Mouse (Mus musculus) gastrocnemius, adult 8-10 months (tissue): ENCODE results near the gene 2310022A10Rik. TPM values are rescaled to one million over a fixed set of nuclear protein-coding genes. Genes with fewer than 3 reads are reported as not detected.
A peak's percentile ranks its signal among the peaks of the same experiment; 100 is the strongest.

Experiments used
- DNase-seq, 2 experiments: peaks; one replicate each; pipeline ENCODE4 v3.0.0; 2022; ENCODE audit warnings: low spot score in 2 of 2
- total RNA-seq, 4 experiments: library from RNA; stranded (reverse); gene quantifications; 2 replicates each; pipeline ENCODE4 v1.2.4; 2022

The 2310022A10Rik gene
- total RNA-seq = 100 to 1,000 TPM; 118 to 123 (median 121) TPM

DNA sequence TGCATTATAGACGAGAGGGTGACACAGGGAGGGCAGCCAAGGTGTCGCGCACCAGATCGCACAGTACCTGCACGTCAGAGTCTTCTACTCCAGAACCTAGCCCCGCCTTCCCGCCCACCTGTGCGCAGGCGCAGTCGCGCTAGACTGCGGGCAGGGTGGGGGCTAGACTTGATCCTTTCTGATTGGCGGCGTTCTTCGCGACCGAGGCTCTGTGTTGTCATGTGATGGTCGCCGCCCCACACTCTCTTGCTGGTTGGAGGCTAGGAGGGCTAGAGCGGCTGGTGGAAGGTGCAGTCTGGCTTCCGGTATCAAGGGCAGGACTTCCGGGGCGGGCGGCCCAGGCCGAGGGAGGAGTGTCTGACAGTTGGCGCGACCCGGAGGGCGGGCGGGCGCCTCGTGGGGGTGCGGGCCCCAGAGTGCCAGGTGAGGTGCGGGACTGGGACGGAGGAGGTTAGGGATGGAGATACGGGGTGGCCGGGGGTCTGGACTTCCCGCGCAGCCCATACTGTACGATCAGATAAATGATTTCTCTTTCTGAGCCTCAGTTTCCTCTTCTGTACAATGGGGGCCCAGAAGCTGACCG lies at the start of gene 2310022A10Rik, which contains the start of gene Pld3:
2310022A10Rik (plus strand) TSS at position 303 of the 583 bp plus-strand sequence.
Pld3 (minus strand) TSS at position 288 of the 583 bp plus-strand sequence.
- peak; percentile 93 to 97 for DNase-seq

DNA sequence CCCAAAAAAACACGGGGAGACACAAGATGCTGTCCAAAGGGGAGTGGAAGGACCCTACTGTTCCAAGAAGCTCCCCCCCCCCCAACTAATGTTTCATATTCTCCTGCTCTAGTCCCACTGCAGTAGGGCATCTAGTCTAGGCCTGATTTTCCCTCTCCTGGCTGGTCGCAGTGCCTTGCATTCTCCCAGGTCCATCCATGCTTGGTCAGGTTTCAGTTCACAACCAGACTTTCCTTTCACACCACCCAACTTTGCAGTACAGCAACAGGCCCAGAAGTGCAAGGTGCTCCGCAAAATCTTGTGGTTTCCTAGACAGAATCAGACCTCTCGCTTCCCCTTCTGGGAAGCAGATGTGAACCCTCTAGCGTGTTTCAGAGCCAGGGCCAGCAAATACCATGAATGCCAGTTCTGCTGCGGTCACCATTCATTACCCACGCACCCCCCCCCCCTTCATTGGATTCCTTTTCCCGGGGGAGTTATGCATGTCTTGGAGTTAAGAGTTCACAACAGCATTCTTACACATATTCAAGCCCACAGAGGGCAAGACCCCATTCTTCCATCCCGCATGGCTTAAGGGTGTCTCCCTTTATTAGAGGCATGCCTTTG lies 46.2 kb upstream of the 2310022A10Rik start:
- no peak for DNase-seq

DNA sequence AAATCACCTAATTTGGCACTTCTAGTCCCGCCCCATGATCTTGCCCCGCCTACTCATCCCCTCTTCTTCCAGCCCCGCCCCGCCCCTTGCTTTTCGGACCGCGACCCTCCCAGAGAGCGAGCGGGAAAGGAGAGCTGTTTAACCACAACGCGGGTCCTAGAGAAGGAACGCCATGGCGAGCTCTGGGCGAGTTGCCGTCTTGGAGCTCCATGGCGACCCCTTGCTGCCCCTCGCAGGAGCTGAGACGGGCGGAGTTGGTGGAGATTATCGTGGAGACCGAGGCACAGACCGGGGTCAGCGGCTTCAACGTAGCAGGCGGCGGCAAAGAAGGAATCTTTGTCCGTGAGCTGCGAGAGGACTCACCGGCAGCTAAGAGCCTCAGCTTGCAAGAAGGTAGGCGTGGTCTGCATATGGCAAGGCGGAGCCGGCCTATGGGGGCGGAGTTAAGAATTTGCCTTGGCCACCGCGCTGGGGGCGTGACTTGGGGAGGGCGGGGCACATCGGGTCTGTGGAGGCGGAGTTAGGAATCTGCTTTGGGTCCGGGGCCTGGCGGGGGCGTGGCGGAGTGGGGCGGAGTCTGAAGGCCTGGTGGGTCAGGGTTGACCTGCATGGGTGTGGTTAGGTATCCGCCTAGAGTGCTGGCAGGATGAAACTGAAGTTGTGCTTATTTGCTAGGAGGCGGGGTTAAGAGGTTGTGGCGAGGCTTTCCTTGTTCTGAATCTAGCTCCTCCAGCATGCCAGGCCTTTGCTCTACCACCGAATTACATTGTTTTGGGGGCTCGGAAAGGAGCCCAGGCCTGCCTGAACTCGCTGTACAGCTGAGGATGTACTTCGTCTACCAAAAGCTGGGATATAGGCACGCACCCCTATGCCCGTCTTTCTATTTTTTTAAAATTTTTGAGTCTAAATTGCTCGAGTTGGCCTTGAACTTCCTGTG lies 45.1 kb upstream of the 2310022A10Rik start:
- DNase-seq = peak; percentile 97 to 99

DNA sequence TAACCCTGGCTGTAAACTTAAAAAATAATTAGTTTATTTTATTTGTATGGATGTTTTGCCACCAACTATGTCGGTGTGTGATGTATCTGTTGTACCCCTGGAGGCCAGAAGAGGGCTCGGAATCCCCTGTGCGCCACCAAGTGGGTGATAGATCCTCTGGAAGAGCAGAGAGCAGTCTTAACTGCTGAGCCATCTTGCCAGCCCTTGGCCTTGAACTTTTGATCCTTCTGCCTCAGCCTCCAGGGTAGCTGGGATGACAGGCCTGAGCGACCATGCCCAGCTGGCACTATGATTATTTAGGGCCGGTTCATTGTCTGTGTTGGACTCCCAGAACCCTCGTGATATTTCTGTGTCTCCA lies 44.4 kb upstream of the 2310022A10Rik start:
- DNase-seq = peak; percentile 28 to 50

DNA sequence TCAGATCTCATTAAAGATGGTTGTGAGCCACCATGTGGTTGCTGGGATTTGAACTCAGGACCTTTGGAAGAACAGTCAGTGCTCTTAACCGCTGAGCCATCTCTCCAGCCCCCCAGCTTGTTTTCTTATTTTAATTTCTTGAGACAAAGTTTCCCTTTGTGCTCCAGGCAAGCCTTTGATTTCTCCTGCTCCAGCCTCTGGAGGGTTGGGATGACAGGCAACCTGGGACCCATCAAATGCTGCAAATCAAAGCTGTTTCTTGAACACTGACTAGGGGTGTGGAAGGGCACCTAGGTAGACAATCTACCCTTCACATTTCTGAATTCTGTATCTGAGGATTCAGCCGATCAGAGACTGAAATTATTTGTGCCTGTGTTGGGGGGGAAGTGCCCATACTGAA lies 42.2 kb upstream of the 2310022A10Rik start:
- DNase-seq = no peak

DNA sequence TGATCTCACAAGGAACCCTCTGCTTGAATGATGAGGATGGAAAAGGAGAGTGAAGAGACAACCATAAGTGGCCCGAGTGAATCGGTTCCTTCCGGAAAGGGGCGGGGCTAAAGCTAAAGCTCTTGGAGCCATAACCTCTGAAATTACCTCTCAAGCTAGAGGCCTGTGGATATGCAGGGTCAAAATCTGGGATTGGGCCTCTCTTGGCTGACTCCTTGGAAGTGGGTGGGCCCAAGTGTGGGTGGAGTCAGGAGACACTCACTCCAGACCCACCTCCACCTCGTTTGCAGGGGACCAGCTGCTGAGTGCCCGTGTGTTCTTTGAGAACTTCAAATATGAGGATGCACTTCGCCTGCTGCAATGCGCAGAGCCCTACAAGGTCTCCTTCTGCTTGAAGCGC lies 38.1 kb upstream of the 2310022A10Rik start:
- no peak for DNase-seq

DNA sequence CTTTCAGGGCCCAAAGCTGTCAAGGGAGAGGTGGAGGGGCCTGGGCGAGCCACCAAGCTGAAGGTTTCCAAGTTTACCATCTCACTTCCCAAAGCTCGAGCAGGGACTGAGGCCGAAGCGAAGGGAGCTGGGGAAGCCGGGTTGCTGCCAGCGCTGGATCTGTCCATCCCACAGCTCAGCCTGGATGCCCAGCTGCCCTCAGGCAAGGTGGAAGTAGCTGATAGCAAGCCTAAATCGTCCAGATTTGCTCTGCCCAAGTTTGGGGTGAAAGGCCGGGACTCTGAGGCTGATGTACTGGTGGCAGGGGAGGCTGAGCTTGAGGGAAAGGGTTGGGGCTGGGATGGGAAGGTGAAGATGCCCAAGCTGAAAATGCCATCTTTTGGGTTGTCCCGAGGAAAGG lies 34.7 kb upstream of the 2310022A10Rik start:
- DNase-seq = no peak

DNA sequence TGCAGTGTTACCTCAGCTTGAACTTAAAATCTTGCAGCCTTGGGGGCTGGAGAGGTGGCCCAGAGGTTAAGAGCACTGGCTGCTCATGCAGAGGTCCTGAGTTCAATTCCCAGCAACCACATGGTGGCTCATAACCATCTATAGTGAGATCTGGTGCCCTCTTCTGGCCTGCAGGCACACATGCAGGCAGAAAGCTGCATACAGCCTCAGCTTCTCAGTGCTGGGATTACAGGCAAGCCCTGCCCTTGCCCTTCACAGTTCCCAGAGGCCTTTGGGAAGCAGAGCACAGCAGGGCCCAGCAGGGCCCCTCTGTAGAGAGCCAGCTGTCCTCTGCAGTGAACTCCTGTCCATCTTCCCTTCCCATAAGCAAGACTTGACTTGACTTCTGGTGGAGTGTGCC lies 32.9 kb upstream of the 2310022A10Rik start:
- no peak for DNase-seq

DNA sequence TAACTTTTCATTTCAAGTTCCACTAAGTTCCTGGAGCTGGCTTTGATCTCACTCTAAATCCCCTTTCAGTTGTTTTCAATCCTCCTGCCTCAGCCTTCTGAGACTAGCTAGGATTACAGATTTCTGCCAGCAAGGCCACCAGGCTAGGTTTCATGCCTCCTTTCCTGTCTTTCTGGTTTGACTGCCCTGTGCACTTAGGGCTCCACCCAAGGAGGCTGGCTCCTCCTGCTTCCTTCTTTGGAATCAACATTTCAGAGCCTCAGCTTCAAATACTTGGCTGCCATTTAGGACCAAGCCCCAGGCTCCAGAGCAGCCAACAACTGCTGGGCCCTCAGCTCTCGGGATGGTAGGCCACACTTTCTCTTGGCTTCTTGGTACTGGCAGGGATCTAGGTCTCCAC lies 32.4 kb upstream of the 2310022A10Rik start:
- DNase-seq = no peak

DNA sequence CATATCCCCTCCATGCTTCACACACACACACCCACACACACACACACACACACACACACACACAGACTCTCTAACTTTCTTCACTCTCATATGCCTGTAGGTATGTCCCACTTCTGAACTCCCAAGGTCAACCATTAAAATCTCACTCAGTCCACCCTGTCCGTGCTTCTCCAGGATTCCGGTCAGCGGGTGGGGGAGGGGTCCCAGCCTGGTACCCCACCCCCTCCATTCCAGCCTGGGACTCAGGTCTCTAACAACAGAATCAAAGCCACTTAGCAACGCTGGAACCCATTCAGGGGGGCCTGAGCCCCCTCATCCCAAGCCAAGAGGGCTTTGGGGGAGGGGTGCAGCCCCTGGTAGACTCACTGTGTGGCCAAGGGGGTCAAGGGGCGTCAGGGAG lies 30.1 kb upstream of the 2310022A10Rik start, which contains the start of gene Hipk4:
Hipk4 (plus strand) TSS at position 301 of the 400 bp plus-strand sequence.
- DNase-seq = no peak

DNA sequence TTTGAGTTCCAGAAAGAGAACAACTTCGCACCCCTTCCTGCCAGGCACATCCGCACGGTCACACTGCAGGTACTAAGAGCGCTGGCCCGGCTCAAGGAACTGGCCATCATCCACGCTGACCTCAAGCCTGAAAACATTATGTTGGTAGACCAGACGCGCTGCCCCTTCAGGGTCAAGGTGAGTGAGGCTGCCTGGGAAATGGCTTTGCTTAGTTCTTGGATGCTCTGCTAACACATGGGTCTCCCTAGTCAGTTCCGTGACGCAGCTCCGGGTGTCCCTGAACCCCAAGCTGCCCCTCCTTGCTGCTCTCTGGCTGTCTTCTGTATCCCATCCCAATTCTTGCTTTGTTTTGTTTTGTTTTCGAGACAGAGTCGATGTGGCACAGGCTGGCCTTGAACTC lies 29.2 kb upstream of the 2310022A10Rik start:
- no peak for DNase-seq

DNA sequence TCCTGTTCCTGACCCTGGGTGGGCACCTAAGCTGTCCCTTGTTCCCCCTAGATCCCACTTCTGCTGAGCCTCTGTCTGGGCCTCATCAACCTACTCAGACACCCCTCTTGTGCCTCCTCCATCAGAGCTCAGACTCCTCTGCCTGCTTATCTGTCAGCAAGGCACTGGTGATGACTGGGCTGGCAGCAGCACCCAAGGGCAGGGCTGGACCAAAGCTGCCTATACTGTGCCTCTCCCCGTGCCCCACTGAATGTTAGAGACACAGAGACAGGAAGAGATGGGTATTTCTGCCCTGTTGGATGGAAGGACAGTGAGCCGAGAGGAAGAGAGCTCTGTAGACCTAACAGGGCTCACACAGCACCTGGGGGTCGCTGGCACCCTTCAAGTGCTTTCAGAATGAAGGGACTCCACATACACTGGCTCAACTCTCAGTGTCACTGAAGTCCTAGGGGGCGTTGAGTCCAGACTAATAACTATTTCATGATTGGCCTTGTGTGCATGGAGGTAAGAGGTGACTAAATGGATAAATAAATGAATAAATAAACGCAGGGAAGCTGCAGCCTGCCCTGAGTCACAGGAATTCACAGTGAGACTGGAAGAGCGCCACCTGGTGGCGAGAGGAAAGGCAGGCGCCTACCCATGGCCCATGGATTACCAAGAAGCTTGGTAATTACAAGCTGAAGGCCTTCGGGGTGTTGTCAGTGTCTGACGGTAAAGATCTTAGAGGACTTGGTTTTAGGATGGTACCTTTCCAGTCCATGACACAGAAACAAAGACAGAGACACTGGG lies 26.8 kb upstream of the 2310022A10Rik start:
- peak; percentile 41 to 61 for DNase-seq

DNA sequence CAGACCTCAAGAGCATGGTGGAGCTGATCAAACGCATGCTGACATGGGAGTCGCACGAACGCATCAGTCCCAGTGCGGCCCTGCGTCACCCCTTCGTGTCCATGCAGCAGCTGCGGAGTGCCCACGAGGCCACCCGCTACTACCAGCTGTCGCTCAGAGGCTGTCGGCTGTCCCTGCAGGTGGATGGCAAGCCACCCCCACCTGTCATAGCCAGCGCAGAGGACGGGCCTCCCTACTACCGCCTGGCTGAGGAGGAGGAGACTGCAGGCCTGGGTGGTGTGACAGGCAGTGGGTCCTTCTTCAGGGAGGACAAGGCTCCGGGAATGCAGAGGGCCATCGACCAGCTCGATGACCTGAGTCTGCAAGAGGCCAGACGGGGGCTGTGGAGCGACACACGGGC lies 24.0 kb upstream of the 2310022A10Rik start:
- DNase-seq = no peak

DNA sequence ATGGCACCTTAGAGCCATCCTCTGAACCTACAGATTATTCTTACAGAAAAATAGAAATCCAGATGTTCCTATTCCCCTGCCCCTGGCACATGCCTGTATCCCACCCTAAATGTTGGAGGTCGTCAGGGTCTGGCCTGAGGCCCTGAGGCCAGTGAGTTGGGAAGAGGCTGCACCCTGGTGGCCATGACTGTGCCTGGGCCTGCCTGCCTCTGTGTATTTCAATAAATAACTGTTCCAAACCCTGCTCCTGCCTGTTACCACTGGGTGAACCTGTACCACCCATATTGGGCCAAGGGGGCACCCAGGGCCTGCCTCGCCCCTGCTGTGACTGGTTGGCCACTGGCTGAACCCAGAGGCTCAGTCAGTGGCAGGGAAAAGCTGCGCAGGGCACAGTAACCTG lies 22.1 kb upstream of the 2310022A10Rik start:
- no peak for DNase-seq

DNA sequence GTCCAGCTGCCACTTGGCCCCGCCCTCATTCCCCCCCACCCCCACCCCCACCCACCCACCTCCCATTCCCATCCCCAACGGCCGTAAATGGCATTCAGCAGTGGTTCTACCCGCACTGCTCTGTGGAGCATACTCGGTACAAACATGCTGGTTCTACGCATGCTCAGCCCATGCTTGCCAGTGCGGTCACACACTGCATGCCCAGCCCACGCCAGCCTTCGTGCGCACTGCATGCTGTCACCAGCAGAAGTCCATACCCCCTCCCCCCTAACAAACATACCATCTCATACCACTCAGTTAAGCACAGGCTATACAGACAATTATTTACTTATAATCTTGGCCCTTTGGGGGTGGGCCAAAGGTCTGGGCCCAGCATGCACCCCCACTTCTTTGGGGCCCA lies 21.3 kb upstream of the 2310022A10Rik start:
- DNase-seq = no peak

DNA sequence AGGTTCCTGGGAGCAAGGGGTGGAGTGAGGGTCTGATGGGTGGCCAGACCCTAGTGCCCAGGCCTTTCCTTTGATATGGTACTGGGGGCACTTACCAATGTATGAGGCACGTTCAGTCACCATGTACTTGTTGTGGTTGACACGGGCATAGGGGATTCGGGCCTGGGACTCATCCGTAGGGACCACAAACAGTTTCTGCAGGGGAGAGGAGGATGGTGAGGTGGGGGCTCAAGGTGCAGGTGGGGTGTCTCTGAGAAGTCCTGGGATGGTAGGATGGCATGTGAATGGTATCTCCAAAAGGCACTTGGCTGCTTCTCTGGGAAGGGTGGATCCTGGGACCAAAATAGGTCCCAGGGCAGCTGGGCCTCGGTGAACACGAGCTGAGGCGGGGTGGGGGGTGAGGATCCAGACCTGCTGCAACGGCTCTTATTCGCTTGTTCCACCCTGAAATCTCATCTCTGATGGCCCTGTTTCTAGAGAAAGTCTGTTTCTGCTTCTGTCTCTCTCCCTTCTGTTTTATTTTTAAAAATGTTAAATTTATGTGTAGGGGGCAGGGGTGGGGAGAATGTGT lies 20.5 kb upstream of the 2310022A10Rik start:
- DNase-seq = no peak

DNA sequence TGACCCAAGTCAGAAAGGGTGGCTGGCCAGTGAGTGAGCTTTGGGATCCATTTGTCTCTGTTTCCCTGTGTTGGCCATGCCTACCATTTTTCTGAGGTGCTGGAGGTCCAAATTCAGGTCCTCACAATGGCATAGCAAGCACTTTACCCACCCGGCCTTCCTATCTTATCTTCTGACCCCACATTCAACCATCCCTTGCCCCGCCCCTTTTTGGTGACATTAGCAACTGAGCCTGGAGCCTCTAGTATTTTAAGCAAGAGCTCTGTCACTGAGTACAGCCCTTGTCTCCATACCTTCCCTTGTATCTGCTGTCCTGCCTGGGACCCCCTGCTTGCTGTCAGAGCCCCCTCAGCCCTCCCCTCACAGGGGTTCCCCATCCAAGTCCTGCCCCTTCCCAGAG lies 17.6 kb upstream of the 2310022A10Rik start:
- no peak for DNase-seq

DNA sequence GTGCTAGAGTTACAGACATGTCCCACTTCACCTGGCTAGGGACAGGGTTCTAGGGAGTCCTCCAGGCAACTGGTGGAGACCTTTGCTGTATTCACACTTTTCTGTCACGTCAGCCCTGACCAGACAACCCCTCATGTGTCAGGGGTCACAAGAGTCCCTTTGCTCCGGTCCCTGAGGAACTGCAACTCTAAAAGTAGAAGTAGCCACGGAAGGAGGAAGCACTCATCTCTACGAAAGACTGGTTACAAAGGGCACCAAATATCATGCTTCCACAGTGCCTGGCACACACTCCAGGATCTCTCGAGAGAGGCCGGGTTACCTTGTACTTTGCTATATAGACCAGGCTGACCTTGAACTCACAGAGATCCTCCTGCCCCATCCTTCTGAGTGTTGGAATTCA lies 16.4 kb upstream of the 2310022A10Rik start:
- DNase-seq = no peak

DNA sequence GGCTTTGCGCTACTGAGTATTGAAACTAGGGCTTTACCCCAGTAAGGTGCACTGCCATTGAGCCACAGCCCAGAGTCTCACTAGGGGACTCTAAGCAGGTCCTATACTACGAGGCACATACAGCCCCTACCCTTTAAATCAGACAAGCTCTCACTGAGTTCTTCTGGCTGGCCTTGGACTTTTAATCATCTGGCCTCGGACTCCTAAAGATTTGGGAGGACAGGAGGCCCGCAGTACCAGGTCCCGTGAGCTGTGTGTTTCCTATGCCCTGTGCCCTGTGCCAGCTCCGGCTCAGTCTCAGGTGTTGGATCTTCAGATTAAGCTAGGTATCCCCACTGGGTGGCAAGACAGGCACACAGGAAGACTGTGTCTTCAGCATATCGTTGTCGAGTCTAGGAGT lies 15.0 kb upstream of the 2310022A10Rik start:
- no peak for DNase-seq

DNA sequence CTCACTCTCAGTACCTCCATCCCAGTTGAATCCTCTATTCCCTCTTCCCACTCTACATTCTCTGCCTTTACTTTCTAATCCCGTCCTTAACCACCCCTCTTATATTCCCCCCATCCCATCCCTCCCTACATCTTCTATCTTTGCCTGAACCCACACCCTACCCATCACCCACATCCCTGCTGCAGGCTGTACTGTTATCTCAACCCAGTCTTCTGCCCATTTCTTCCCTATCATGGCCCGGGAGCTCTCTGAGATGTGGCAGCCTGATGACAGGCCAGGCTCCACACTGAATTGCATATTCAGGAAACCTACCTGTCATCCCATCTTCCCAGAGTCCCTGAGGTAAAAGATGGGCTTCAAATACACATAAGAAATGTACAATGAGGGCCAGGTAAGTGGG lies 14.2 kb upstream of the 2310022A10Rik start:
- DNase-seq = no peak

DNA sequence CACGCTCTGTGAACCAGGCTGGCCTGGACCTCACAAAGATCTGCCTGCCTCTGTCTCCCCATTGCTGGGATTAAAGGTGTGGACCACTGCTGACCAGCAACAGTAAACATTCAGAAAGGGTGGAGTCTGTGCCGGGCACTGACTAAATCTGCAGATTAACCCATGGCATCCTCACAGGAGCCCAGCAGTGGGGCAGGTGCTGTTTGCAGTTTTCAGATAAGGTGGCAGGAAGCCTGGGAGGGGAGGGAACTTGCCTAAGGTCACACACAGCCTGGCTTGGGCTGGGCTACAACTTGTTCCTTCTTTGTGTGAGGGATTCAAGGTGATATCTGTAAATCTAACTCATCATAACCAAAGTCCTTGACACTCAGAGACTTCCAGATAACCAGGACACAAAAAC lies 12.5 kb upstream of the 2310022A10Rik start:
- no peak for DNase-seq
